Mouse (Mus musculus) gastrocnemius, postnatal 36 days (tissue): ENCODE measurements around the gene 6430550D23Rik. TPM values are rescaled to one million over a fixed set of nuclear protein-coding genes. Genes with fewer than 3 reads are reported as not detected.

Experiments used
- total RNA-seq, 2 experiments: library from RNA; stranded (reverse); gene quantifications; 2 replicates each; pipeline ENCODE4 v1.2.3; 2021

The 6430550D23Rik gene
- total RNA-seq, 2 experiments from 2014 or later: 0.20 to 0.39 TPM

Other genes starting within 250 kb of the 6430550D23Rik start
- not detected for gene Mmp24, start 232.6 kb downstream of the 6430550D23Rik start, total RNA-seq
- 10 to 100 TPM; 22.3 to 23.2 TPM for gene BC029722, start 188.6 kb downstream of the 6430550D23Rik start, total RNA-seq
- 10 to 100 TPM; 36.1 to 45.9 TPM for gene Eif6, start 181.1 kb downstream of the 6430550D23Rik start, total RNA-seq
- gene Fam83c, start 173.1 kb downstream of the 6430550D23Rik start, total RNA-seq: not detected
- 100 to 1,000 TPM; 151 to 164 TPM for gene Uqcc1, start 77.7 kb downstream of the 6430550D23Rik start, total RNA-seq
- gene Gm15557, start 67.2 kb downstream of the 6430550D23Rik start, total RNA-seq: not detected
- gene Gdf5, start 62.6 kb downstream of the 6430550D23Rik start, total RNA-seq: under 1 TPM in 1 of 2 experiments, not detected in 1; 0.10 TPM
- 1 to 10 TPM; 3.1 to 3.2 TPM for gene Cep250, start 51.5 kb downstream of the 6430550D23Rik start, total RNA-seq
- 10 to 100 TPM; 44.1 to 46.2 TPM for gene Ergic3, start 68 bp upstream of the 6430550D23Rik start, total RNA-seq
- not detected for gene Fer1l4, start 45.0 kb upstream of the 6430550D23Rik start, total RNA-seq
- gene Spag4, start 57.2 kb upstream of the 6430550D23Rik start, total RNA-seq: not detected
- 1 to 10 TPM; 8.3 to 9.6 TPM for gene Cpne1, start 104.0 kb upstream of the 6430550D23Rik start, total RNA-seq
- 1 to 10 TPM; 3.6 to 6.6 TPM for gene Rbm12, start 104.0 kb upstream of the 6430550D23Rik start, total RNA-seq
- gene Gm28036, start 119.1 kb upstream of the 6430550D23Rik start, total RNA-seq: 1 to 10 TPM; 4.2 to 4.4 TPM
- 100 to 1,000 TPM; 196 to 210 TPM for gene Romo1, start 136.1 kb upstream of the 6430550D23Rik start, total RNA-seq
- gene Nfs1, start 136.2 kb upstream of the 6430550D23Rik start, total RNA-seq: 10 to 100 TPM; 70.8 to 77.4 TPM
- 100 to 1,000 TPM in 1 of 2 experiments, 10 to 100 TPM in 1; 88.5 to 107 TPM for gene Rbm39, start 172.3 kb upstream of the 6430550D23Rik start, total RNA-seq
- gene Phf20, start 188.5 kb upstream of the 6430550D23Rik start, total RNA-seq: 10 to 100 TPM; 22.4 to 22.8 TPM